Mouse (Mus musculus) megakaryocyte, embryonic 14.5 days (primary cell): ENCODE measurements at regions not wholly inside any gene's neighbourhood (a gene's known extent, or its start where the extent isn't known, plus 50 kb on each side); places are given as distances from the start of the nearest gene placed in this dataset.

Experiments
- FLI1 ChIP-seq: IDR thresholded peaks from 2 replicates; pipeline ENCODE4 v1.6.1; 2012; ENCODE audit warnings: low read length, inconsistent platforms, mixed read lengths
- GATA1 ChIP-seq: IDR thresholded peaks from 3 replicates; pipeline ENCODE4 v1.6.1; 2012; ENCODE audit warnings: mixed read lengths, low read length, inconsistent platforms, borderline replicate concordance

DNA sequence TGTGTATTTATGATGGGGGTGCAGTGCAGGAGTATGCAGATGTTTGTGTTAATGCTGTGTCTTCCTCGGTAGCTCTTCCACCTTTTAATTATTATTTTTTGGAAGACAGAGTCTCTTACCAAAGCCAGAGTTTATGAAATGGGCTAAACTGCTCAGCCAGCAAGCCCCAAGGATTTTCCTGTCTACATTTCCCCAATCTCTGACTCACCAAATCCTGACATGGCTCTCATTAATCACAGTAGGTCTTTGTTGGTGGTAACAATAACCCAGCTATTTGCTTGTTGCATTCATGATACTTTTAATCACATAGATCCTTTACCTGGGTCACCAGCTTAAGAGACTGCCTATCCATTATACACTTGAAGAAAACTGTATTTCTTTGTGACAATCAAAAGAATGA, 427.8 kb upstream of the Rgma start:
- TF ChIP-seq GATA1 (no peak), FLI1 (no peak)
